Mouse (Mus musculus) testis, adult 2 months (tissue): ENCODE data around the gene Chrm1.

Experiments used
- CTCF ChIP-seq: fragments of 200-500 bp; IDR thresholded peaks from 2 replicates; pipeline ENCODE4 v1.5.1; 2012; ENCODE audit warnings: low read depth, mild to moderate bottlenecking, inconsistent platforms, low read length, moderate library complexity; ENCODE audit not compliant: control insufficient read depth, insufficient read depth, insufficient replicate concordance
- POLR2A ChIP-seq: fragments of 200-500 bp; IDR thresholded peaks from 2 replicates; pipeline ENCODE4 v1.6.1; 2012; ENCODE audit warnings: low read depth, mild to moderate bottlenecking, inconsistent platforms, low read length, moderate library complexity; ENCODE audit not compliant: control insufficient read depth

DNA sequence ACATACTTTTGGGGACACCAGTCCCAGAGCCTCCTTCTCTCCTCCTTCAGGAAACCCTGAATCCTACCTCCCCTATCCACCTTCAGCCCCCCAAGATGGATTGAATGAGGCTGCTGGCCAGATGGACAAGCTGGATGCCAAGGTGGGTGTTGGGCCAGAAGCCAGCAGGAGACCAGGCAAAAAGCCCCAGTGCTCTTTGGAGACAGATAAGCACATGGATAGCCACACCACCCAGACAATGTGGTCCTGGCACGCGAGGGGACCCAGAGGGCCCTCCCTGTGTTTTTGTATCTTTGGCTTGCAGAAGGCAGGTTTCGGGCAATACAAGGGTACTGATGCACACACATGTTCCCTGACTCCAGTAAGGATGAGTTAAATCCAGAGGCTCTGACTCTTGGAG is 1.3 kb downstream of the Chrm1 start:
- TF ChIP-seq CTCF (no peak), POLR2A (no peak)
